Mouse (Mus musculus) regulatory T cell (primary cell): ENCODE results near the gene Agap1.

Experiments used
- in situ Hi-C: fragments of 300-600 bp; cut with MboI, MseI; formaldehyde crosslinking; loops from one replicate; pipeline ENCODE4 v1.15.1; 2025; ENCODE audit warnings: high pct_unique_total_duplicates

The Agap1 gene

GRCm38 (mm10) chr1:89454196-89455123 is at the start of gene Agap1:
Gene Agap1, plus strand, starts transcription at chr1:89454806.
- in situ Hi-C loops: no loop called here

GRCm38 (mm10) chr1:89405991-89406390 is 48.6 kb upstream of the Agap1 start:
- in situ Hi-C loops: no loop called here

GRCm38 (mm10) chr1:89407986-89408385 is 46.6 kb upstream of the Agap1 start:
- in situ Hi-C loops: no loop called here

GRCm38 (mm10) chr1:89413122-89413521 is 41.5 kb upstream of the Agap1 start:
- in situ Hi-C loops: no loop called here

GRCm38 (mm10) chr1:89414563-89414962 is 40.0 kb upstream of the Agap1 start:
- in situ Hi-C loops: no loop called here

- in situ Hi-C loops: no loop called here
These were observed 37.7 kb upstream of the Agap1 start for GRCm38 (mm10) chr1:89416929-89417328.

GRCm38 (mm10) chr1:89420642-89421041 is 34.0 kb upstream of the Agap1 start:
- in situ Hi-C loops: no loop called here

GRCm38 (mm10) chr1:89421401-89421800 is 33.2 kb upstream of the Agap1 start:
- in situ Hi-C loops: no loop called here

GRCm38 (mm10) chr1:89424563-89424962 is 30.0 kb upstream of the Agap1 start:
- in situ Hi-C loops: no loop called here

GRCm38 (mm10) chr1:89426137-89426536 is 28.5 kb upstream of the Agap1 start:
- in situ Hi-C loops: no loop called here

- in situ Hi-C loops: no loop called here
These were observed 25.9 kb upstream of the Agap1 start for GRCm38 (mm10) chr1:89428671-89429070.

- in situ Hi-C loops: no loop called here
These were observed 24.5 kb upstream of the Agap1 start for GRCm38 (mm10) chr1:89429946-89430640.

- in situ Hi-C loops: no loop called here
These were observed 15.3 kb upstream of the Agap1 start for GRCm38 (mm10) chr1:89439351-89439750.

- in situ Hi-C loops: no loop called here
These were observed 13.2 kb upstream of the Agap1 start for GRCm38 (mm10) chr1:89441236-89441897.

- in situ Hi-C loops: no loop called here
These were observed 11.1 kb upstream of the Agap1 start for GRCm38 (mm10) chr1:89443512-89443911.

GRCm38 (mm10) chr1:89444014-89444413 is 10.6 kb upstream of the Agap1 start:
- in situ Hi-C loops: no loop called here

GRCm38 (mm10) chr1:89450139-89450538 is 4.5 kb upstream of the Agap1 start:
- in situ Hi-C loops: no loop called here

GRCm38 (mm10) chr1:89452138-89452537 is 2.5 kb upstream of the Agap1 start:
- in situ Hi-C loops: no loop called here

GRCm38 (mm10) chr1:89453666-89454065 is 940 bp upstream of the Agap1 start:
- in situ Hi-C loops: no loop called here

GRCm38 (mm10) chr1:89455421-89456091 is 950 bp downstream of the Agap1 start:
- in situ Hi-C loops: no loop called here

GRCm38 (mm10) chr1:89456456-89456855 is 1.9 kb downstream of the Agap1 start:
- in situ Hi-C loops: no loop called here
